Mouse (Mus musculus): ENCODE measurements around the gene AC131692.1. TPM values are rescaled to one million over a fixed set of nuclear protein-coding genes. Genes with fewer than 3 reads are reported as not detected.

AC131692.1 gene
- total and polyA plus RNA-seq, 3 experiments, result 0.39 to 2.9 TPM; not detected in 1

DNA sequence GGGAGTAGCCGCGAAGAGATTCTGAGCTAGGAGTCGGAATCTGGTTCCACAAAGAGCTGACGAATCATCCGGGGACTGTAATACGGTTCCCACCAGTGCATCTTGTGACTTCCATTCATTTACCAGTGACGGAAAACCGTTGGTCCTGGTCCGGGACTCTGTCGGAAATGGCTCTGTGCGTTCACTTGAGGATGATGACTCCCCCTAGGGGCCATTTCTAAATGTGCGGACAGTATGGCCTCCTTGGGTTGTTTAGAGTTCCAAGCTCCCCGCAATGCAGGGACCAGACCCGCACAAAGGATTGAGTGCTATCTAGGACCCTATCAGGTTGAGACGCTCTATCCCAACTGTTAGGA, 47.2 kb downstream of the AC131692.1 start, which contains the start of gene Arl2 (continued):
- TF ChIP-seq MYB (IDR thresholded peaks at IDR 0.05; ENCODE audit: low read depth, low read length) (peak; percentile 85), RAD21 (IDR thresholded peaks at IDR 0.05; ENCODE audit: low read depth, low read length) (peak; percentile 52), MAFK (IDR thresholded peaks at IDR 0.05; ENCODE audit: borderline replicate concordance, low read depth, low read length) (no peak), SIN3A (IDR thresholded peaks at IDR 0.05; ENCODE audit: low read length) (peak; percentile 58; the same call in 1 of the 2 replicates), BHLHE40 (IDR thresholded peaks at IDR 0.05; ENCODE audit: borderline replicate concordance, low read depth, low read length) (no peak; the same call in 1 of the 2 replicates), POLR2AphosphoS2 (IDR thresholded peaks at IDR 0.05; ENCODE audit: low read length) (0 out of 2 replicates have a peak, but pooled peaks have one; percentile 23), E2F4 (IDR thresholded peaks at IDR 0.05; ENCODE audit: borderline replicate concordance, low read depth, low read length) (no peak), POLR2A (IDR thresholded peaks at IDR 0.05; ENCODE audit: control insufficient read depth in 1 of 2, insufficient read depth in 1 of 2, low read depth in 1 of 2, low read length in 2 of 2, poor library complexity in 1 of 2) (peak in 1 of 2 experiments; percentile 50; a peak in 2 of 4 replicates)

DNA sequence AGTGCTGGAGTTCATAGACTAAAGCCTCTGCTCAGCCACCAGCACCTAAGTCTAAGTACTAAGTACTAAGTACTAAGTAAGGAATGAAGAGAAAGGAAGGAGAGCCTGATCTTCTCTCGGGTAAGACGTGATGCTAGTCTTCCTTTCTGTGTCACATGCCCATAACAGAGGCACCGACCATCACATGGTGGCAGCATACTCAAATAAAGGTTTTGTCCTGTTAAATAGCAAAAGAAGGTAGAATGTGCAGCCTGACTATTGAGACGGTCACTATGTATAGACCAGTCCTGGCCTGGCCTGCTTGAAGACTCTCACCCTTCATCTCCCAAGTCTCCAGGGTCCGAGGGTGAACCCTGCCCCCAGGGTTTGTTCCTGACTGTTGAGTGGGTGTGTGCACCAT, 50.6 kb downstream of the AC131692.1 start:
- Histone ChIP-seq H3K36me3 (ENCODE audit: control insufficient read depth in 1 of 2, insufficient read depth in 2 of 2, low read length in 2 of 2) (peaks cover 0 to 7% of the 10 kb centered on the region in 2 experiments; a peak in 2 of 4 replicates), H3K27ac (ENCODE audit: control insufficient read depth, low read depth, low read length) (no peak overlapping the region), H3K4me1 (ENCODE audit: control insufficient read depth in 1 of 2, insufficient read depth in 2 of 2, low read length in 2 of 2) (peaks cover 2 to 9% of the 10 kb centered on the region in 2 experiments; a peak in 3 of 4 replicates), H3K9ac (ENCODE audit: control insufficient read depth, low read depth, low read length, poor library complexity, severe bottlenecking) (no peak overlapping the region), H3K9me3 (replicated peaks; ENCODE audit: insufficient read depth, low read length) (no peaks in the 10 kb centered on the region), H3K27me3 (ENCODE audit: control insufficient read depth in 1 of 2, insufficient read depth in 2 of 2, low read length in 2 of 2) (no peaks in the 10 kb centered on the region; a peak in 1 of 4 replicates), H3K79me2 (ENCODE audit: control insufficient read depth, insufficient read depth, low read length, poor library complexity) (peaks cover 5% of the 10 kb centered on the region; the same call in 1 of the 2 replicates), H3K4me3 (ENCODE audit: control insufficient read depth in 1 of 2, insufficient read depth in 1 of 2, low read depth in 2 of 2, low read length in 2 of 2) (no peak overlapping the region)
- DNase-seq (ENCODE audit: low read depth, low spot score), result no peak
- peak in 1 of 3 experiments; percentile 3; a peak in 1 of 6 replicates for TF ChIP-seq CTCF (IDR thresholded peaks at IDR 0.05 in 2 of 3, conservative IDR thresholded peaks at IDR 0.05 in 1 of 3; ENCODE audit: control insufficient read depth in 1 of 3, insufficient read depth in 1 of 3, low read depth in 2 of 3, low read length in 3 of 3, poor library complexity in 1 of 3, severe bottlenecking in 1 of 3)
- TF ChIP-seq CHD2 (IDR thresholded peaks at IDR 0.05; ENCODE audit: low read length), result no peak
- TF ChIP-seq MXI1 (IDR thresholded peaks at IDR 0.05; ENCODE audit: low read depth, low read length), result no peak

Other genes starting within 250 kb of the AC131692.1 start
Only the 30 nearest of the 31 such genes appear.
- 20.8 and 22.8 TPM in 2 replicates for gene Frmd8, start 219.1 kb upstream of the AC131692.1 start, total RNA-seq (2012; rRNA removed)
- gene Frmd8, start 219.1 kb upstream of the AC131692.1 start, polyA plus RNA-seq (2012; ENCODE audit: insufficient read depth in 1 of 2, insufficient read length in 2 of 2, low read depth in 1 of 2, low replicate concordance in 2 of 2, missing spikeins in 1 of 2), result 10 to 100 TPM in 1 of 2 experiments, not detected in 1; 34.4 TPM
- gene Slc25a45, start 216.6 kb upstream of the AC131692.1 start, total RNA-seq (2012; rRNA removed), result 20.7 and 23.5 TPM in 2 replicates
- gene Slc25a45, start 216.6 kb upstream of the AC131692.1 start, polyA plus RNA-seq (2012; ENCODE audit: insufficient read depth in 1 of 2, insufficient read length in 2 of 2, low read depth in 1 of 2, low replicate concordance in 2 of 2, missing spikeins in 1 of 2), result 10 to 100 TPM in 1 of 2 experiments, not detected in 1; 30.7 TPM
- gene Tigd3, start 200.3 kb upstream of the AC131692.1 start, total RNA-seq (2012; rRNA removed), result 1.9 and 2.1 TPM in 2 replicates
- gene Tigd3, start 200.3 kb upstream of the AC131692.1 start, polyA plus RNA-seq (2012; ENCODE audit: insufficient read depth in 1 of 2, insufficient read length in 2 of 2, low read depth in 1 of 2, low replicate concordance in 2 of 2, missing spikeins in 1 of 2), result 1 to 10 TPM in 1 of 2 experiments, not detected in 1; 2.2 TPM
- gene Dpf2, start 181.4 kb upstream of the AC131692.1 start, total RNA-seq (2012; rRNA removed), result 45.7 and 58.6 TPM in 2 replicates
- 100 to 1,000 TPM; 133 to 166 TPM for gene Dpf2, start 181.4 kb upstream of the AC131692.1 start, polyA plus RNA-seq (2012; ENCODE audit: insufficient read depth in 1 of 2, insufficient read length in 2 of 2, low read depth in 1 of 2, low replicate concordance in 2 of 2, missing spikeins in 1 of 2)
- gene Cdc42ep2, start 169.6 kb upstream of the AC131692.1 start, total RNA-seq (2012; rRNA removed), result 0.75 and 1.1 TPM in 2 replicates
- gene Cdc42ep2, start 169.6 kb upstream of the AC131692.1 start, polyA plus RNA-seq (2012; ENCODE audit: insufficient read depth in 1 of 2, insufficient read length in 2 of 2, low read depth in 1 of 2, low replicate concordance in 2 of 2, missing spikeins in 1 of 2), result 1 to 10 TPM in 1 of 2 experiments, not detected in 1; 1.7 TPM
- 75.3 and 77.3 TPM in 2 replicates for gene Pola2, start 130.2 kb upstream of the AC131692.1 start, total RNA-seq (2012; rRNA removed)
- gene Pola2, start 130.2 kb upstream of the AC131692.1 start, polyA plus RNA-seq (2012; ENCODE audit: insufficient read depth in 1 of 2, insufficient read length in 2 of 2, low read depth in 1 of 2, low replicate concordance in 2 of 2, missing spikeins in 1 of 2), result 100 to 1,000 TPM in 1 of 2 experiments, 10 to 100 TPM in 1; 99.4 to 126 TPM
- gene Slc22a20, start 108.3 kb upstream of the AC131692.1 start, total RNA-seq (2012; rRNA removed), result not detected in 2 replicates
- gene Slc22a20, start 108.3 kb upstream of the AC131692.1 start, polyA plus RNA-seq (2012; ENCODE audit: insufficient read depth in 1 of 2, insufficient read length in 2 of 2, low read depth in 1 of 2, low replicate concordance in 2 of 2, missing spikeins in 1 of 2), result not detected
- 42.5 and 43.4 TPM in 2 replicates for gene Capn1, start 78.5 kb upstream of the AC131692.1 start, total RNA-seq (2012; rRNA removed)
- 10 to 100 TPM in 1 of 2 experiments, not detected in 1; 75.2 TPM for gene Capn1, start 78.5 kb upstream of the AC131692.1 start, polyA plus RNA-seq (2012; ENCODE audit: insufficient read depth in 1 of 2, insufficient read length in 2 of 2, low read depth in 1 of 2, low replicate concordance in 2 of 2, missing spikeins in 1 of 2)
- gene Syvn1, start 47.8 kb upstream of the AC131692.1 start, total RNA-seq (2012; rRNA removed), result 12.5 and 14.3 TPM in 2 replicates
- gene Syvn1, start 47.8 kb upstream of the AC131692.1 start, polyA plus RNA-seq (2012; ENCODE audit: insufficient read depth in 1 of 2, insufficient read length in 2 of 2, low read depth in 1 of 2, low replicate concordance in 2 of 2, missing spikeins in 1 of 2), result 10 to 100 TPM in 1 of 2 experiments, not detected in 1; 55.0 TPM
- gene Mrpl49, start 36.6 kb upstream of the AC131692.1 start, total RNA-seq (2012; rRNA removed), result 65.1 and 81.6 TPM in 2 replicates
- gene Mrpl49, start 36.6 kb upstream of the AC131692.1 start, polyA plus RNA-seq (2012; ENCODE audit: insufficient read depth in 1 of 2, insufficient read length in 2 of 2, low read depth in 1 of 2, low replicate concordance in 2 of 2, missing spikeins in 1 of 2), result 10 to 100 TPM in 1 of 2 experiments, not detected in 1; 98.7 TPM
- gene Fau, start 36.6 kb upstream of the AC131692.1 start, total RNA-seq (2012; rRNA removed), result 2,020 and 2,413 TPM in 2 replicates
- 1,000 to 10,000 TPM in 1 of 2 experiments, not detected in 1; 2,967 TPM for gene Fau, start 36.6 kb upstream of the AC131692.1 start, polyA plus RNA-seq (2012; ENCODE audit: insufficient read depth in 1 of 2, insufficient read length in 2 of 2, low read depth in 1 of 2, low replicate concordance in 2 of 2, missing spikeins in 1 of 2)
- gene Znhit2, start 33.2 kb upstream of the AC131692.1 start, total RNA-seq (2012; rRNA removed), result 26.3 and 37.3 TPM in 2 replicates
- 10 to 100 TPM in 1 of 2 experiments, not detected in 1; 27.0 TPM for gene Znhit2, start 33.2 kb upstream of the AC131692.1 start, polyA plus RNA-seq (2012; ENCODE audit: insufficient read depth in 1 of 2, insufficient read length in 2 of 2, low read depth in 1 of 2, low replicate concordance in 2 of 2, missing spikeins in 1 of 2)
- 7.6 and 8.0 TPM in 2 replicates for gene Tm7sf2, start 26.0 kb upstream of the AC131692.1 start, total RNA-seq (2012; rRNA removed)
- 10 to 100 TPM in 1 of 2 experiments, not detected in 1; 13.1 TPM for gene Tm7sf2, start 26.0 kb upstream of the AC131692.1 start, polyA plus RNA-seq (2012; ENCODE audit: insufficient read depth in 1 of 2, insufficient read length in 2 of 2, low read depth in 1 of 2, low replicate concordance in 2 of 2, missing spikeins in 1 of 2)
- gene Vps51, start 17.2 kb upstream of the AC131692.1 start, total RNA-seq (2012; rRNA removed), result 29.4 and 30.9 TPM in 2 replicates
- 10 to 100 TPM in 1 of 2 experiments, not detected in 1; 60.5 TPM for gene Vps51, start 17.2 kb upstream of the AC131692.1 start, polyA plus RNA-seq (2012; ENCODE audit: insufficient read depth in 1 of 2, insufficient read length in 2 of 2, low read depth in 1 of 2, low replicate concordance in 2 of 2, missing spikeins in 1 of 2)
- not detected in 2 replicates for gene Tmem262, start 14.4 kb upstream of the AC131692.1 start, total RNA-seq (2012; rRNA removed)
- under 1 TPM in 1 of 2 experiments, not detected in 1; 0.18 TPM for gene Tmem262, start 14.4 kb upstream of the AC131692.1 start, polyA plus RNA-seq (2012; ENCODE audit: insufficient read depth in 1 of 2, insufficient read length in 2 of 2, low read depth in 1 of 2, low replicate concordance in 2 of 2, missing spikeins in 1 of 2)
- gene Gm28374, start 12.2 kb upstream of the AC131692.1 start, total RNA-seq (2012; rRNA removed), result 0.42 and 0.65 TPM in 2 replicates
- under 1 TPM in 1 of 2 experiments, not detected in 1; 0.46 TPM for gene Gm28374, start 12.2 kb upstream of the AC131692.1 start, polyA plus RNA-seq (2012; ENCODE audit: insufficient read depth in 1 of 2, insufficient read length in 2 of 2, low read depth in 1 of 2, low replicate concordance in 2 of 2, missing spikeins in 1 of 2)
- 36.6 and 40.1 TPM in 2 replicates for gene Zfpl1, start 9.5 kb upstream of the AC131692.1 start, total RNA-seq (2012; rRNA removed)
- 10 to 100 TPM in 1 of 2 experiments, not detected in 1; 56.4 TPM for gene Zfpl1, start 9.5 kb upstream of the AC131692.1 start, polyA plus RNA-seq (2012; ENCODE audit: insufficient read depth in 1 of 2, insufficient read length in 2 of 2, low read depth in 1 of 2, low replicate concordance in 2 of 2, missing spikeins in 1 of 2)
- 41.1 and 48.5 TPM in 2 replicates for gene Cdca5, start 9.4 kb upstream of the AC131692.1 start, total RNA-seq (2012; rRNA removed)
- 10 to 100 TPM in 1 of 2 experiments, not detected in 1; 56.5 TPM for gene Cdca5, start 9.4 kb upstream of the AC131692.1 start, polyA plus RNA-seq (2012; ENCODE audit: insufficient read depth in 1 of 2, insufficient read length in 2 of 2, low read depth in 1 of 2, low replicate concordance in 2 of 2, missing spikeins in 1 of 2)
- gene Naaladl1, start 11.4 kb downstream of the AC131692.1 start, total RNA-seq (2012; rRNA removed), result 0.20 and 0.35 TPM in 2 replicates
- gene Naaladl1, start 11.4 kb downstream of the AC131692.1 start, polyA plus RNA-seq (2012; ENCODE audit: insufficient read depth in 1 of 2, insufficient read length in 2 of 2, low read depth in 1 of 2, low replicate concordance in 2 of 2, missing spikeins in 1 of 2), result 1 to 10 TPM in 1 of 2 experiments, not detected in 1; 1.7 TPM
- gene Sac3d1, start 24.2 kb downstream of the AC131692.1 start, total RNA-seq (2012; rRNA removed), result 34.0 and 44.4 TPM in 2 replicates
- 10 to 100 TPM in 1 of 2 experiments, not detected in 1; 49.3 TPM for gene Sac3d1, start 24.2 kb downstream of the AC131692.1 start, polyA plus RNA-seq (2012; ENCODE audit: insufficient read depth in 1 of 2, insufficient read length in 2 of 2, low read depth in 1 of 2, low replicate concordance in 2 of 2, missing spikeins in 1 of 2)
- gene Snx15, start 33.9 kb downstream of the AC131692.1 start, total RNA-seq (2012; rRNA removed), result 14.9 and 20.4 TPM in 2 replicates
- 10 to 100 TPM in 1 of 2 experiments, not detected in 1; 35.3 TPM for gene Snx15, start 33.9 kb downstream of the AC131692.1 start, polyA plus RNA-seq (2012; ENCODE audit: insufficient read depth in 1 of 2, insufficient read length in 2 of 2, low read depth in 1 of 2, low replicate concordance in 2 of 2, missing spikeins in 1 of 2)
- 0.19 TPM in 1 of 2 replicates, not detected in the other for gene Batf2, start 46.6 kb downstream of the AC131692.1 start, total RNA-seq (2012; rRNA removed)
- under 1 TPM in 1 of 2 experiments, not detected in 1; 0.60 TPM for gene Batf2, start 46.6 kb downstream of the AC131692.1 start, polyA plus RNA-seq (2012; ENCODE audit: insufficient read depth in 1 of 2, insufficient read length in 2 of 2, low read depth in 1 of 2, low replicate concordance in 2 of 2, missing spikeins in 1 of 2)
- gene Arl2, start 47.1 kb downstream of the AC131692.1 start, total RNA-seq (2012; rRNA removed), result 47.2 and 53.8 TPM in 2 replicates
- 100 to 1,000 TPM in 1 of 2 experiments, not detected in 1; 111 TPM for gene Arl2, start 47.1 kb downstream of the AC131692.1 start, polyA plus RNA-seq (2012; ENCODE audit: insufficient read depth in 1 of 2, insufficient read length in 2 of 2, low read depth in 1 of 2, low replicate concordance in 2 of 2, missing spikeins in 1 of 2)
- gene Majin, start 90.0 kb downstream of the AC131692.1 start, total RNA-seq (2012; rRNA removed), result not detected in 2 replicates
- not detected for gene Majin, start 90.0 kb downstream of the AC131692.1 start, polyA plus RNA-seq (2012; ENCODE audit: insufficient read depth in 1 of 2, insufficient read length in 2 of 2, low read depth in 1 of 2, low replicate concordance in 2 of 2, missing spikeins in 1 of 2)
- not detected in 2 replicates for gene Gpha2, start 132.0 kb downstream of the AC131692.1 start, total RNA-seq (2012; rRNA removed)
- gene Gpha2, start 132.0 kb downstream of the AC131692.1 start, polyA plus RNA-seq (2012; ENCODE audit: insufficient read depth in 1 of 2, insufficient read length in 2 of 2, low read depth in 1 of 2, low replicate concordance in 2 of 2, missing spikeins in 1 of 2), result under 1 TPM in 1 of 2 experiments, not detected in 1; 0.19 TPM
- 10.4 and 14.7 TPM in 2 replicates for gene Ppp2r5b, start 141.5 kb downstream of the AC131692.1 start, total RNA-seq (2012; rRNA removed)
- gene Ppp2r5b, start 141.5 kb downstream of the AC131692.1 start, polyA plus RNA-seq (2012; ENCODE audit: insufficient read depth in 1 of 2, insufficient read length in 2 of 2, low read depth in 1 of 2, low replicate concordance in 2 of 2, missing spikeins in 1 of 2), result 10 to 100 TPM in 1 of 2 experiments, not detected in 1; 15.6 TPM
- gene Atg2a, start 147.2 kb downstream of the AC131692.1 start, total RNA-seq (2012; rRNA removed), result 7.9 and 10.6 TPM in 2 replicates
- 10 to 100 TPM in 1 of 2 experiments, not detected in 1; 21.7 TPM for gene Atg2a, start 147.2 kb downstream of the AC131692.1 start, polyA plus RNA-seq (2012; ENCODE audit: insufficient read depth in 1 of 2, insufficient read length in 2 of 2, low read depth in 1 of 2, low replicate concordance in 2 of 2, missing spikeins in 1 of 2)
- gene Ehd1, start 182.3 kb downstream of the AC131692.1 start, total RNA-seq (2012; rRNA removed), result 57.8 and 65.9 TPM in 2 replicates
- gene Ehd1, start 182.3 kb downstream of the AC131692.1 start, polyA plus RNA-seq (2012; ENCODE audit: insufficient read depth in 1 of 2, insufficient read length in 2 of 2, low read depth in 1 of 2, low replicate concordance in 2 of 2, missing spikeins in 1 of 2), result 100 to 1,000 TPM in 1 of 2 experiments, not detected in 1; 105 TPM
- gene Cdc42bpg, start 212.0 kb downstream of the AC131692.1 start, total RNA-seq (2012; rRNA removed), result 2.0 and 2.6 TPM in 2 replicates
- 1 to 10 TPM in 1 of 2 experiments, not detected in 1; 4.5 TPM for gene Cdc42bpg, start 212.0 kb downstream of the AC131692.1 start, polyA plus RNA-seq (2012; ENCODE audit: insufficient read depth in 1 of 2, insufficient read length in 2 of 2, low read depth in 1 of 2, low replicate concordance in 2 of 2, missing spikeins in 1 of 2)
- gene Men1, start 240.6 kb downstream of the AC131692.1 start, total RNA-seq (2012; rRNA removed), result 37.7 and 39.4 TPM in 2 replicates
- gene Men1, start 240.6 kb downstream of the AC131692.1 start, polyA plus RNA-seq (2012; ENCODE audit: insufficient read depth in 1 of 2, insufficient read length in 2 of 2, low read depth in 1 of 2, low replicate concordance in 2 of 2, missing spikeins in 1 of 2), result 100 to 1,000 TPM in 1 of 2 experiments, not detected in 1; 132 TPM